Mouse (Mus musculus) liver, adult 2 months (tissue): ENCODE measurements around the gene Stip1. TPM values are rescaled to one million over a fixed set of nuclear protein-coding genes. Genes with fewer than 3 reads are reported as not detected.

Experiments
- DNase-seq: peaks from one replicate; pipeline ENCODE4 v3.0.0-alpha.2; 2011; ENCODE audit warnings: low read depth, low spot score; ENCODE audit errors: extremely low read depth
- H3K27ac ChIP-seq: fragments of 200-500 bp; replicated peaks from 2 replicates; pipeline ENCODE4 v1.5.1; 2012; ENCODE audit warnings: low read depth, mild to moderate bottlenecking, control low read depth, inconsistent platforms, low read length; ENCODE audit not compliant: insufficient read depth
- H3K27me3 ChIP-seq: fragments of 200-500 bp; 2 replicates; pipeline ENCODE4 v1.6.1; 2012; ENCODE audit warnings: mild to moderate bottlenecking, moderate library complexity, low read length, inconsistent platforms; ENCODE audit not compliant: control insufficient read depth, insufficient read depth
- H3K36me3 ChIP-seq: fragments of 200-500 bp; 2 replicates; pipeline ENCODE4 v1.6.1; 2012; ENCODE audit warnings: low read length, inconsistent platforms; ENCODE audit not compliant: control insufficient read depth, insufficient read depth
- H3K4me1 ChIP-seq: fragments of 200-500 bp; 2 replicates; pipeline ENCODE4 v1.6.1; 2011; ENCODE audit warnings: low read length; ENCODE audit not compliant: control insufficient read depth, insufficient read depth
- H3K4me3 ChIP-seq: fragments of 200-500 bp; 2 replicates; pipeline ENCODE4 v1.5.1; 2011; ENCODE audit warnings: low read depth, mild to moderate bottlenecking, control low read depth, low read length, moderate library complexity; ENCODE audit not compliant: insufficient read depth
- H3K79me2 ChIP-seq: fragments of 200-500 bp; 2 replicates; pipeline ENCODE4 v1.6.1; 2012; ENCODE audit warnings: inconsistent platforms, mild to moderate bottlenecking, low read length, moderate library complexity; ENCODE audit not compliant: control insufficient read depth, insufficient read depth
- H3K9ac ChIP-seq: fragments of 200-500 bp; 2 replicates; pipeline ENCODE4 v1.6.1; 2012; ENCODE audit warnings: low read depth, mild to moderate bottlenecking, control low read depth, inconsistent platforms, low read length
- CTCF ChIP-seq: fragments of 200-500 bp; IDR thresholded peaks from 2 replicates; pipeline ENCODE4 v1.5.1; 2011; ENCODE audit warnings: low read depth, low read length, control low read depth
- POLR2A ChIP-seq: fragments of 200-500 bp; IDR thresholded peaks from 2 replicates; pipeline ENCODE4 v1.6.1; 2011; ENCODE audit warnings: low read length, control low read depth; ENCODE audit not compliant: insufficient read depth; ENCODE audit errors: extremely low read depth
- WGBS: fragments of 180-500 bp; shearing (Covaris S2); methylation state at CpG from one replicate; pipeline ENCODE4 v1.1.7; 2018; 5-methylcytosine and 5-hydroxymethylcytosine counted together
- polyA plus RNA-seq: library from polyadenylated mRNA; depleted of rRNA; stranded (reverse); fragments of >200 nt; gene quantifications from 2 replicates; pipeline ENCODE4 v1.2.3, GENCODE M21; 2012
- total RNA-seq: library from RNA; depleted of rRNA; stranded (reverse); fragments of >200 nt; gene quantifications from 2 replicates; pipeline ENCODE4 v1.2.3, GENCODE M21; 2014

The Stip1 gene
- total and polyA plus RNA-seq, 2 experiments, result 32.3 to 44.9 TPM

GRCm38 (mm10) chr19:6987904-6988285 lies 51.9 kb downstream of the Stip1 start:
- Histone ChIP-seq H3K4me3 (peak overlapping the region; percentile 89), H3K36me3 (no peaks in the 10 kb centered on the region), H3K27me3 (no peaks in the 10 kb centered on the region), H3K79me2 (no peaks in the 10 kb centered on the region), H3K27ac (0 out of 2 replicates have a peak overlapping the region, but pooled peaks have one; percentile 38), H3K9ac (peak overlapping the region; percentile 98), H3K4me1 (peaks cover 5% of the 10 kb centered on the region; the same call in 1 of the 2 replicates)
- 8% methylated on average over 8 of the region's 8 CpGs for WGBS
- TF ChIP-seq CTCF, result no peak
- no peak for TF ChIP-seq POLR2A
- no peak for DNase-seq

GRCm38 (mm10) chr19:6987061-6987903 lies 52.5 kb downstream of the Stip1 start, which contains the start of gene Vegfb:
Vegfb (minus strand) TSS chr19:6987651.
- H3K4me1 ChIP-seq, result peaks cover 5% of the 10 kb centered on the region; the same call in 1 of the 2 replicates
- H3K27ac ChIP-seq, result peak within 1 kb of the TSS; percentile 89
- no peaks in the 10 kb centered on the region for H3K79me2 ChIP-seq
- H3K9ac ChIP-seq, result peak within 1 kb of the TSS; percentile 98
- DNase-seq, result peak; percentile 48
- under 1% methylated on average over 80 of the region's 85 CpGs for WGBS
- H3K4me3 ChIP-seq, result peak within 1 kb of the TSS; percentile 89
- no peaks in the 10 kb centered on the region for H3K27me3 ChIP-seq
- TF ChIP-seq CTCF (no peak), POLR2A (0 out of 2 replicates have a peak, but pooled peaks have one; percentile 22)
- H3K36me3 ChIP-seq, result no peaks in the 10 kb centered on the region

- no peak overlapping the region for H3K9ac ChIP-seq
- no peaks in the 10 kb centered on the region for H3K79me2 ChIP-seq
- peaks cover 7% of the 10 kb centered on the region for H3K4me1 ChIP-seq
- no peaks in the 10 kb centered on the region for H3K36me3 ChIP-seq
- TF ChIP-seq POLR2A (no peak), CTCF (no peak)
- H3K27ac ChIP-seq, result no peak overlapping the region
- no peak for DNase-seq
- H3K27me3 ChIP-seq, result no peaks in the 10 kb centered on the region
- 87% methylated on average over 10 of the region's 10 CpGs for WGBS
- H3K4me3 ChIP-seq, result no peak overlapping the region
Measured at GRCm38 (mm10) chr19:6985951-6986708, 53.6 kb downstream of the Stip1 start.

GRCm38 (mm10) chr19:6985300-6985699 lies 54.5 kb downstream of the Stip1 start:
- Histone ChIP-seq H3K27ac (no peak overlapping the region), H3K9ac (no peak overlapping the region), H3K36me3 (no peaks in the 10 kb centered on the region), H3K4me1 (peaks cover 7% of the 10 kb centered on the region), H3K79me2 (no peaks in the 10 kb centered on the region), H3K27me3 (no peaks in the 10 kb centered on the region), H3K4me3 (no peak overlapping the region)
- TF ChIP-seq POLR2A (no peak), CTCF (no peak)
- DNase-seq, result no peak
- WGBS, result 94% methylated on average over 19 of the region's 19 CpGs

GRCm38 (mm10) chr19:6983621-6984020 lies 56.1 kb downstream of the Stip1 start:
- Histone ChIP-seq H3K4me3 (no peak overlapping the region), H3K79me2 (no peaks in the 10 kb centered on the region), H3K27me3 (no peaks in the 10 kb centered on the region), H3K36me3 (no peaks in the 10 kb centered on the region), H3K4me1 (peaks cover 14% of the 10 kb centered on the region), H3K27ac (no peak overlapping the region), H3K9ac (no peak overlapping the region)
- DNase-seq, result no peak
- TF ChIP-seq POLR2A, result no peak
- WGBS, result 97% methylated on average over 5 of the region's 5 CpGs
